Mouse (Mus musculus): ENCODE measurements around the gene Icmt.

Icmt gene

GRCm38 (mm10) chr4:152296874-152297861 lies at the start of gene Icmt:
Gene Icmt, plus strand, starts transcription at chr4:152297227.
- DNase-seq: peak; percentile 99

GRCm38 (mm10) chr4:152250615-152251014 lies 46.4 kb upstream of the Icmt start:
- DNase-seq: no peak

- no peak for DNase-seq
These were observed 43.8 kb upstream of the Icmt start for GRCm38 (mm10) chr4:152253183-152253759.

- peak; percentile 71 for DNase-seq
These were observed 40.0 kb upstream of the Icmt start for GRCm38 (mm10) chr4:152257070-152257469.

- no peak for DNase-seq
These were observed 36.6 kb upstream of the Icmt start for GRCm38 (mm10) chr4:152260451-152260850.

- no peak for DNase-seq
These were observed 34.8 kb upstream of the Icmt start for GRCm38 (mm10) chr4:152262187-152262586.

GRCm38 (mm10) chr4:152263089-152263488 lies 33.9 kb upstream of the Icmt start:
- DNase-seq: peak; percentile 29

- no peak for DNase-seq
These were observed 33.4 kb upstream of the Icmt start for GRCm38 (mm10) chr4:152263512-152264176.

- peak; percentile 34 for DNase-seq
These were observed 32.9 kb upstream of the Icmt start for GRCm38 (mm10) chr4:152264177-152264530.

GRCm38 (mm10) chr4:152264867-152265568 lies 32.0 kb upstream of the Icmt start:
- DNase-seq: no peak

- no peak for DNase-seq
These were observed 31.2 kb upstream of the Icmt start for GRCm38 (mm10) chr4:152265791-152266190.

GRCm38 (mm10) chr4:152266236-152266895 lies 30.7 kb upstream of the Icmt start:
- peak; percentile 74 for DNase-seq

GRCm38 (mm10) chr4:152267748-152268369 lies 29.2 kb upstream of the Icmt start:
- peak; percentile 79 for DNase-seq

- no peak for DNase-seq
These were observed 27.1 kb upstream of the Icmt start for GRCm38 (mm10) chr4:152269967-152270366.

- peak; percentile 24 for DNase-seq
These were observed 26.4 kb upstream of the Icmt start for GRCm38 (mm10) chr4:152270599-152270998.

- peak; percentile 22 for DNase-seq
These were observed 25.7 kb upstream of the Icmt start for GRCm38 (mm10) chr4:152271334-152271733.

GRCm38 (mm10) chr4:152272006-152272405 lies 25.0 kb upstream of the Icmt start:
- peak; percentile 29 for DNase-seq

- DNase-seq: peak; percentile 26
These were observed 24.5 kb upstream of the Icmt start for GRCm38 (mm10) chr4:152272449-152273049.

- peak; percentile 22 for DNase-seq
These were observed 23.8 kb upstream of the Icmt start for GRCm38 (mm10) chr4:152273191-152273590.

- DNase-seq: peak; percentile 50
These were observed 23.3 kb upstream of the Icmt start, which contains the start of gene Gpr153 for GRCm38 (mm10) chr4:152273621-152274236. Gene Gpr153, plus strand, starts transcription at chr4:152274232.

GRCm38 (mm10) chr4:152274681-152275131 lies 22.3 kb upstream of the Icmt start:
- peak; percentile 34 for DNase-seq
